Mouse (Mus musculus): ENCODE measurements around the gene Slc7a6os. TPM values are rescaled to one million over a fixed set of nuclear protein-coding genes. Genes with fewer than 3 reads are reported as not detected.
A peak's percentile ranks its signal among the peaks of the same experiment; 100 is the strongest.

Gene Slc7a6os
- total and polyA plus RNA-seq, 3 experiments: 38.7 to 65.1 (median 62.5) TPM

- TF ChIP-seq IRF4 (IDR thresholded peaks at IDR 0.05; ENCODE audit: low read depth, low read length): no peak; the same call in 1 of the 2 replicates
- no peak for TF ChIP-seq JUN (IDR thresholded peaks at IDR 0.05; ENCODE audit: insufficient read depth, low read depth, low read length)
- TF ChIP-seq NELFE (IDR thresholded peaks at IDR 0.05; ENCODE audit: low read depth, low read length): peak; percentile 92
- no peak for TF ChIP-seq CTCF (conservative IDR thresholded peaks at IDR 0.05 in 1 of 2, IDR thresholded peaks at IDR 0.05 in 1 of 2; ENCODE audit: low read depth in 2 of 2, low read length in 2 of 2)
- TF ChIP-seq RAD21 (IDR thresholded peaks at IDR 0.05; ENCODE audit: low read depth, low read length): no peak
- peak; percentile 87 for TF ChIP-seq ELF1 (IDR thresholded peaks at IDR 0.05; ENCODE audit: low read depth, low read length)
- TF ChIP-seq GABPA (IDR thresholded peaks at IDR 0.05; ENCODE audit: insufficient replicate concordance, low read depth, low read length): no peak
- peak; percentile 92 for TF ChIP-seq POLR2A (IDR thresholded peaks at IDR 0.05; ENCODE audit: low read depth, low read length)
- peak; percentile 86 for TF ChIP-seq MAX (IDR thresholded peaks at IDR 0.05; ENCODE audit: low read length)
- TF ChIP-seq HCFC1 (IDR thresholded peaks at IDR 0.05; ENCODE audit: low read depth, low read length): peak; percentile 54; the same call in 1 of the 2 replicates
- no peak for TF ChIP-seq MAZ (IDR thresholded peaks at IDR 0.05; ENCODE audit: low read depth, low read length)
- TF ChIP-seq TCF12 (IDR thresholded peaks at IDR 0.05; ENCODE audit: low read depth, low read length): peak; percentile 86
- no peak for TF ChIP-seq MEF2A (IDR thresholded peaks at IDR 0.05; ENCODE audit: borderline replicate concordance, low read depth, low read length)
- TF ChIP-seq BHLHE40 (IDR thresholded peaks at IDR 0.05; ENCODE audit: low read depth, low read length): no peak; the same call in none of the 2 replicates
- no peak for TF ChIP-seq KAT2A (IDR thresholded peaks at IDR 0.05; ENCODE audit: insufficient replicate concordance, low read length)
- TF ChIP-seq ZNF384 (IDR thresholded peaks at IDR 0.05; ENCODE audit: low read depth, low read length): no peak
Observed at GRCm38 (mm10) chr8:106168356-106169016, 42.2 kb downstream of the Slc7a6os start, which contains the start of gene Slc7a6 (continued).

- Histone ChIP-seq H3K9me3 (replicated peaks; ENCODE audit: low read length) (no peaks in the 10 kb centered on the region), H3K27ac (ENCODE audit: insufficient read depth, low read depth) (no peak overlapping the region), H3K4me1 (ENCODE audit: control insufficient read depth in 1 of 2, insufficient read depth in 2 of 2) (peaks cover 0 to 6% of the 10 kb centered on the region in 2 experiments; a peak in 1 of 4 replicates), H3K4me3 (replicated peaks in 1 of 3; ENCODE audit: low read depth in 2 of 3, low read length in 2 of 3, poor library complexity in 1 of 3) (no peak overlapping the region), H3K36me3 (replicated peaks in 1 of 2; ENCODE audit: control insufficient read depth in 1 of 2, insufficient read depth in 1 of 2, low read length in 1 of 2) (peaks cover 28 to 46% of the 10 kb centered on the region in 2 experiments), H3K9ac (ENCODE audit: insufficient read depth, low read depth) (no peak overlapping the region), H3K27me3 (replicated peaks) (no peaks in the 10 kb centered on the region), H3K4me2 (ENCODE audit: insufficient read depth, low read depth, poor library complexity, severe bottlenecking) (no peak overlapping the region), H3K79me2 (replicated peaks; ENCODE audit: control insufficient read depth, extremely low read depth, insufficient read depth, poor library complexity, severe bottlenecking) (peaks cover 14% of the 10 kb centered on the region)
- TF ChIP-seq IRF4 (IDR thresholded peaks at IDR 0.05; ENCODE audit: low read depth, low read length) (0 out of 2 replicates have a peak, but pooled peaks have one; percentile 29), RAD21 (IDR thresholded peaks at IDR 0.05; ENCODE audit: low read depth, low read length) (peak; percentile 80), E2F4 (IDR thresholded peaks at IDR 0.05; ENCODE audit: insufficient replicate concordance, low read depth, low read length) (no peak), CTCF (conservative IDR thresholded peaks at IDR 0.05 in 1 of 2, IDR thresholded peaks at IDR 0.05 in 1 of 2; ENCODE audit: low read depth in 2 of 2, low read length in 2 of 2) (peak; percentile 90 to 93), MAFK (IDR thresholded peaks at IDR 0.05; ENCODE audit: insufficient replicate concordance, low read length) (no peak), HCFC1 (IDR thresholded peaks at IDR 0.05; ENCODE audit: low read depth, low read length) (no peak), NELFE (IDR thresholded peaks at IDR 0.05; ENCODE audit: low read depth, low read length) (peak; percentile 42; the same call in 1 of the 2 replicates), MYC (IDR thresholded peaks at IDR 0.05; ENCODE audit: low read depth, low read length) (peak; percentile 76; the same call in 1 of the 2 replicates), SMC3 (IDR thresholded peaks at IDR 0.05; ENCODE audit: low read depth, low read length) (peak; percentile 86), TCF12 (IDR thresholded peaks at IDR 0.05; ENCODE audit: low read depth, low read length) (0 out of 2 replicates have a peak, but pooled peaks have one; percentile 34)
- dilution Hi-C loops (cut with MboI; ENCODE audit: extremely low pct_ligation_motif_present, extremely low pct_unique_long_range_greater_than_20kb, low sequenced_read_pairs) (no loop called here), in situ Hi-C loops (cut with MboI; ENCODE audit: low pct_ligation_motif_present, low pct_unique_long_range_greater_than_20kb, low sequenced_read_pairs) (loop anchor here (5.0 kb wide), 1 partner anchor 47 kb away; the partner anchor contains the start of genes Prmt7 and Slc7a6os)
- peak; percentile 74 for DNase-seq (ENCODE audit: extremely low read depth)
Observed at GRCm38 (mm10) chr8:106165460-106165859, 45.3 kb downstream of the Slc7a6os start.

Data from CH12.LX (cell line).